Mouse (Mus musculus): ENCODE data around the gene Slc45a1. TPM values are rescaled to one million over a fixed set of nuclear protein-coding genes. Genes with fewer than 3 reads are reported as not detected.

The Slc45a1 gene
- polyA plus RNA-seq, 1 experiment from 2014 or later, result 0.63 TPM

DNA sequence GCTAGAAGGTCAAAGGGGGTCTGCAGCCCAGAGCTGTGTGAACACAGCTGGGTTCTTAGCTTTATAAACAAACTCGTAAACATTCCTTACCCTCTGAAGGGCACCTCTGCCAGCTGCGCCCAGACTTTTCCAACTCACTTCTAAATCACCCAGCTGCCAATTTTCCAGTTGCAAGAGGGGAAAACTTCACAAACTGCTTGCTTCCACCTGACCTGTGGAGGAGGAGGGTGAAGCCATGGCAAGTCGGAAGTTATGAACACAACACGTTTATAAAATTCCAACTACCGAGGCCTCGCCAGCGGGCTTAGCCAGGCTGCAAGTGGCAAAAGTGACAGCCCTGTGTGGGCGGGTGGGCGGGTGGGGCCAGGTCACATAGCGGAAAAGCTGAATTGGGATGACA is 13.8 kb upstream of the Slc45a1 start:
- Histone ChIP-seq H3K9me3 (ENCODE audit: control insufficient read depth, low read length) (no peaks in the 10 kb centered on the region), H3K4me1 (replicated peaks; ENCODE audit: control insufficient read depth, insufficient read depth) (no peaks in the 10 kb centered on the region), H3K4me3 (ENCODE audit: low read depth, low read length) (no peak overlapping the region), H3K27ac (replicated peaks) (no peak overlapping the region), H3K4me2 (replicated peaks; ENCODE audit: low read depth) (no peak overlapping the region), H3K36me3 (ENCODE audit: control insufficient read depth, insufficient read depth, low read length) (no peaks in the 10 kb centered on the region), H3K27me3 (ENCODE audit: control insufficient read depth, insufficient read depth, low read length) (no peaks in the 10 kb centered on the region), H3K9ac (ENCODE audit: low read length) (no peak overlapping the region)
- TF ChIP-seq EP300 (optimal IDR thresholded peaks at IDR 0.05) (no peak), CTCF (IDR thresholded peaks at IDR 0.05; ENCODE audit: low read depth) (no peak)
- WGBS, result 63% methylated on average over 10 of the region's 10 CpGs
- no peak for ATAC-seq (ENCODE audit: low FRiP score, low TSS enrichment)
- DNase-seq (ENCODE audit: low spot score), result no peak

GRCm38 (mm10) chr4:150664726-150665125 is 12.8 kb upstream of the Slc45a1 start:
- no peaks in the 10 kb centered on the region for H3K36me3 ChIP-seq (ENCODE audit: control insufficient read depth, insufficient read depth, low read length)
- H3K27me3 ChIP-seq (ENCODE audit: control insufficient read depth, insufficient read depth, low read length), result no peaks in the 10 kb centered on the region
- 79% methylated on average over 7 of the region's 7 CpGs for WGBS
- no peak overlapping the region for H3K4me2 ChIP-seq (replicated peaks; ENCODE audit: low read depth)
- H3K4me1 ChIP-seq (replicated peaks; ENCODE audit: control insufficient read depth, insufficient read depth), result no peaks in the 10 kb centered on the region
- no peaks in the 10 kb centered on the region for H3K9me3 ChIP-seq (ENCODE audit: control insufficient read depth, low read length)
- ATAC-seq (ENCODE audit: low FRiP score, low TSS enrichment), result no peak
- H3K27ac ChIP-seq (replicated peaks), result no peak overlapping the region
- TF ChIP-seq EP300 (optimal IDR thresholded peaks at IDR 0.05) (no peak), CTCF (IDR thresholded peaks at IDR 0.05; ENCODE audit: low read depth) (peak; percentile 60)
- DNase-seq (ENCODE audit: low spot score), result no peak
- no peak overlapping the region for H3K9ac ChIP-seq (ENCODE audit: low read length)
- H3K4me3 ChIP-seq (ENCODE audit: low read depth, low read length), result no peak overlapping the region

GRCm38 (mm10) chr4:150663192-150663591 is 11.2 kb upstream of the Slc45a1 start:
- H3K27me3 ChIP-seq (ENCODE audit: control insufficient read depth, insufficient read depth, low read length), result no peaks in the 10 kb centered on the region
- no peak overlapping the region for H3K4me2 ChIP-seq (replicated peaks; ENCODE audit: low read depth)
- no peaks in the 10 kb centered on the region for H3K4me1 ChIP-seq (replicated peaks; ENCODE audit: control insufficient read depth, insufficient read depth)
- 55% methylated on average over 12 of the region's 12 CpGs for WGBS
- no peak overlapping the region for H3K9ac ChIP-seq (ENCODE audit: low read length)
- no peaks in the 10 kb centered on the region for H3K36me3 ChIP-seq (ENCODE audit: control insufficient read depth, insufficient read depth, low read length)
- ATAC-seq (ENCODE audit: low FRiP score, low TSS enrichment) (0 out of 2 replicates have a peak, but pooled peaks have one; percentile 35), DNase-seq (ENCODE audit: low spot score) (peak; percentile 62)
- TF ChIP-seq CTCF (IDR thresholded peaks at IDR 0.05; ENCODE audit: low read depth), result peak; percentile 72
- no peak for TF ChIP-seq EP300 (optimal IDR thresholded peaks at IDR 0.05)
- H3K27ac ChIP-seq (replicated peaks), result no peak overlapping the region
- no peak overlapping the region for H3K4me3 ChIP-seq (ENCODE audit: low read depth, low read length)
- H3K9me3 ChIP-seq (ENCODE audit: control insufficient read depth, low read length), result no peaks in the 10 kb centered on the region

- Histone ChIP-seq H3K4me3 (ENCODE audit: low read depth, low read length) (peak overlapping the region; percentile 1; the same call in 1 of the 2 replicates), H3K27ac (replicated peaks) (no peak overlapping the region), H3K27me3 (ENCODE audit: control insufficient read depth, insufficient read depth, low read length) (no peaks in the 10 kb centered on the region), H3K4me1 (replicated peaks; ENCODE audit: control insufficient read depth, insufficient read depth) (no peaks in the 10 kb centered on the region), H3K4me2 (replicated peaks; ENCODE audit: low read depth) (peak overlapping the region; percentile 37), H3K36me3 (ENCODE audit: control insufficient read depth, insufficient read depth, low read length) (no peaks in the 10 kb centered on the region), H3K9ac (ENCODE audit: low read length) (peak overlapping the region; percentile 47), H3K9me3 (ENCODE audit: control insufficient read depth, low read length) (no peaks in the 10 kb centered on the region)
- 15% methylated on average over 13 of the region's 13 CpGs for WGBS
- TF ChIP-seq EP300 (optimal IDR thresholded peaks at IDR 0.05), result no peak
- no peak for TF ChIP-seq CTCF (IDR thresholded peaks at IDR 0.05; ENCODE audit: low read depth)
- DNase-seq (ENCODE audit: low spot score), result no peak
- ATAC-seq (ENCODE audit: low FRiP score, low TSS enrichment), result no peak
Observed at GRCm38 (mm10) chr4:150661886-150662285, 9.9 kb upstream of the Slc45a1 start.

DNA sequence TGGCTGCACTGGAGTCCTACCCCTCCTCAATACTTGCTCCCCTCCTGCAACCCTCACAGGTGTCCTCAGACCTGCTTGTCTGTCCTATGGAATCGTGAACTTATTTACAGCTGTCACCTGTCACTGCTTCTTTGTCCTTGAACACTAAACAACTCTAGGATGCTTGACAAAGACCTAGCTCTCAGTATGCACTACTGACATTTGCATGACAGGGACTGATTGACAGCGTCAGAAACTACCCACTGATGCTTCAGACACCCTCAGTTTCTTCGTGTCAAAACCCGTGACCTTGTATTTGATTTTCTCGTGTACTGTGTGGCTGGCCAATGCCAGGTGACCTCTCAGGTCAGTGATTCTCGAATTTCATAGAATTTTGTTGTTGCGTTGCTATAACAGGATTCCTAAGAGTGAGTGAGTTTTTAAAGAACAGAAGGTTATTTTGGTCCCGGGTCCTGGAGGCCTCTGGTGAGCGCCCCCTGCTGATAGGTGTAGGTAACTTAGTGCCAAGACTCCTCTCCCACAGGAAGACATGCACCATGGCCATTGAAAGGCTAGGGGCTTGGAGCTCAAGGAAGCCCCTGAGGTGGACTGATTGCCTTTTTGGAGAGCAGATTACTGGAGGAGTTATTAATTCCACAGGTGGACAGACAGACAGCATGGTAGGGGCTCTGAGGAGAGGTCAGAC is 8.1 kb upstream of the Slc45a1 start:
- TF ChIP-seq EP300 (optimal IDR thresholded peaks at IDR 0.05) (no peak), CTCF (IDR thresholded peaks at IDR 0.05; ENCODE audit: low read depth) (peak; percentile 52)
- no peak for DNase-seq (ENCODE audit: low spot score)
- 69% methylated on average over 9 of the region's 9 CpGs for WGBS

DNA sequence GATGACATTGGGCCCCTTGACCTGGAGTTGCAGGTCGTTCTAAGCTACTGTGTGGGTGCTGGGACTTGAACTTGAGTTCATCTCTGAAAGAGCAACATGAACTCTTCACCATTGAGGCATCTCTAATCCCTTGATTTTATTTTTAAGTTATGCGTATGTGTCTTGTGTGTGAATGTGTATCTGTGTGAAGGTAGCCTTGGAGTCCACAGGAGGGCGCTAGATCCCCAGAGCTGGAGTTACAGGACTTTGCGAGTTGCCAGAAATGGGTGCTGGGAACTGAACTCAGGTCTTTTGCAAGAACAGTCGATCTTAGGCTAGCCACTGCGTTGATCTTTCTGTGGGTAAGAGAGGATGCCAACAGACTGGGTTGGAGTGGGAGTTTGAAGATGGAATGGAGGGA is 4.5 kb upstream of the Slc45a1 start:
- no peaks in the 10 kb centered on the region for H3K4me1 ChIP-seq (replicated peaks; ENCODE audit: control insufficient read depth, insufficient read depth)
- no peak overlapping the region for H3K9ac ChIP-seq (ENCODE audit: low read length)
- no peaks in the 10 kb centered on the region for H3K27me3 ChIP-seq (ENCODE audit: control insufficient read depth, insufficient read depth, low read length)
- H3K36me3 ChIP-seq (ENCODE audit: control insufficient read depth, insufficient read depth, low read length), result no peaks in the 10 kb centered on the region
- ATAC-seq (ENCODE audit: low FRiP score, low TSS enrichment) (0 out of 2 replicates have a peak, but pooled peaks have one; percentile 9), DNase-seq (ENCODE audit: low spot score) (no peak)
- no peak for TF ChIP-seq EP300 (optimal IDR thresholded peaks at IDR 0.05)
- peak; percentile 57 for TF ChIP-seq CTCF (IDR thresholded peaks at IDR 0.05; ENCODE audit: low read depth)
- no peaks in the 10 kb centered on the region for H3K9me3 ChIP-seq (ENCODE audit: control insufficient read depth, low read length)
- no peak overlapping the region for H3K27ac ChIP-seq (replicated peaks)
- 87% methylated on average over 6 of the region's 6 CpGs for WGBS
- no peak overlapping the region for H3K4me3 ChIP-seq (ENCODE audit: low read depth, low read length)
- H3K4me2 ChIP-seq (replicated peaks; ENCODE audit: low read depth), result no peak overlapping the region

More for the DNA sequence above, 8.1 kb upstream of the Slc45a1 start:
- Histone ChIP-seq H3K9me3 (ENCODE audit: control insufficient read depth, low read length) (no peaks in the 10 kb centered on the region), H3K27ac (replicated peaks) (no peak overlapping the region), H3K4me2 (replicated peaks; ENCODE audit: low read depth) (no peak overlapping the region), H3K4me1 (replicated peaks; ENCODE audit: control insufficient read depth, insufficient read depth) (no peaks in the 10 kb centered on the region), H3K4me3 (ENCODE audit: low read depth, low read length) (no peak overlapping the region), H3K9ac (ENCODE audit: low read length) (no peak overlapping the region), H3K27me3 (ENCODE audit: control insufficient read depth, insufficient read depth, low read length) (no peaks in the 10 kb centered on the region), H3K36me3 (ENCODE audit: control insufficient read depth, insufficient read depth, low read length) (no peaks in the 10 kb centered on the region)
- ATAC-seq (ENCODE audit: low FRiP score, low TSS enrichment), result no peak
